Mouse (Mus musculus): ENCODE measurements around the gene Nxnl2.

GRCm38 (mm10) chr13:51153670-51154030 lies 17.2 kb upstream of the Nxnl2 start:
- TF ChIP-seq CTCF (IDR thresholded peaks at IDR 0.05; ENCODE audit: low read depth) (no peak), EP300 (IDR thresholded peaks at IDR 0.05; ENCODE audit: low read depth) (no peak)

All from liver, postnatal 0 days (tissue).